Mouse (Mus musculus) granulocyte monocyte progenitor cell, adult 5-6 weeks (primary cell): ENCODE data around the gene Tor4a. TPM values are rescaled to one million over a fixed set of nuclear protein-coding genes. Genes with fewer than 3 reads are reported as not detected.

Experiments
- ATAC-seq: replicated peaks from 2 replicates; pipeline ENCODE4 v1.8.0; 2016; ENCODE audit warnings: mild to moderate bottlenecking, moderate TSS enrichment, inconsistent platforms; ENCODE audit not compliant: poor library complexity, severe bottlenecking
- total RNA-seq, 2 experiments: library from RNA; stranded (forward) in 1 of 2; stranded (reverse) in 1 of 2; fragments of 200-712, 200-1000 nt in 1 of 2; fragments of >200 nt in 1 of 2; fragmentation: Nextera tagmentation in 1 of 2; gene quantifications; 2 replicates each; pipeline ENCODE4 v1.2.3; 2014 to 2017

Gene Tor4a
- total RNA-seq, 2 experiments from 2014 or later: 14.6 to 14.7 TPM

- peak; percentile 29 for ATAC-seq
Measured at GRCm38 (mm10) chr2:25194486-25195171, 2.1 kb downstream of the Tor4a start.

- ATAC-seq: no peak
Measured at GRCm38 (mm10) chr2:25194006-25194405, 2.7 kb downstream of the Tor4a start.

DNA sequence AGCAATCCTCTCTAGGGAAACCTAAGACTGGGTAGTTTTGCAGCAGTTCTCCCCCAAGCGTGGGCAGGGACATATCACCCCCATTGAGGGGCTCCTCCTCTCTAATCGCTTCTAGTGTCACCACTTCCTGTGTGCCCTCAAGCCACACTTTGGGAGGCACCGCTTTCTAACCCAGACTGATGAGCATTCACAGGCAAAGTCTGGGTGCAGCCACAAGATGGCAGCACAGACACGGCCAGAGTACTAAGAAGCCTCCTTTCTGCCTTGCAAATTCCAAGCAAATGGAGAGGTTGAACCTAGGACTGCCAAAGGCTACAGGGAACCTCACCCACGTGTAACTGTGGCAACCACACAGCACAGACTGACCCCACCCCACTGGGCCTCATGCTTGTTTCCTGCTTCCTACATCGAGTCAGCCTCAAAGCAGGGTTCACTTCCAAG is 3.3 kb downstream of the Tor4a start:
- peak; percentile 56 for ATAC-seq

DNA sequence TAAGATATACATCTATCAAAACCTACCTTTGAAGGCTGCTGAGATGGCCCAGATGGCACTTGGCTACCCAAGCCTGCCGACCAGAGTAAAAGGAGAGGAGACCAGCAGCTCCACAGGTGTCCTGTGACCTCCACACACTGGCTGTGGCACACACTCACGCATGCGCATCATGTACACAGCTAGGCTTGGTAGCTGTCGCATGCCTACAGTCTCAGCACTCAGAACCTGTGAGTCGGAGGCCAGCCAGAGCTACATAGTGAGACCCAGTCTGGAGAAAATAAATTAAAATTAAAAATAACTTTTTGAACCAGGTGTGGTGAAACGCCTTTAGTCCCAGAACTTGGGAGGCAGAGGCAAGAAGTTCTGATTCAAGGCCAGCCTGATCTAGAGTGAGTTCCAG is 8.8 kb downstream of the Tor4a start:
- no peak for ATAC-seq

- 0 out of 2 replicates have a peak, but pooled peaks have one; percentile 21 for ATAC-seq
Measured at GRCm38 (mm10) chr2:25186575-25186930, 10.1 kb downstream of the Tor4a start.

- peak; percentile 42 for ATAC-seq
Measured at GRCm38 (mm10) chr2:25185625-25186574, 10.8 kb downstream of the Tor4a start.

DNA sequence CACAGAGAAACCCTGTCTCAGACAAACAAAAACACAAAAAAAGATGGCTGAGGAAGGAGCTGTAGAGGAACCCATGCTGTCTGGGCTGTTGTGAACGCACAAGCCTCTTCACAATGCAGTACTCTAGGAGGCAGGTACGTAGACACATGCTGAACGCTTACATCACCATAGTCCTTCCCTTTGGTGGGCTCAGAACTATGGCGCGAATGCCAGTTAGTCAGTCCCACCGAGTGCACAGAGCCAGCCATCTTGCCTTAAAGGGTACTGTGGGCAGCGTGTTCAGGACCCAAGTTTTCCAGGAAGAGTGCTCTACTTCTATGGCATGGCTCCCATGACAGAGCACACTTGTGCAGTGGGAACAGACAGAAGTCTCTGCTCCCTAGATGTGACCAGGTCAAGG is 12.2 kb downstream of the Tor4a start:
- no peak for ATAC-seq

DNA sequence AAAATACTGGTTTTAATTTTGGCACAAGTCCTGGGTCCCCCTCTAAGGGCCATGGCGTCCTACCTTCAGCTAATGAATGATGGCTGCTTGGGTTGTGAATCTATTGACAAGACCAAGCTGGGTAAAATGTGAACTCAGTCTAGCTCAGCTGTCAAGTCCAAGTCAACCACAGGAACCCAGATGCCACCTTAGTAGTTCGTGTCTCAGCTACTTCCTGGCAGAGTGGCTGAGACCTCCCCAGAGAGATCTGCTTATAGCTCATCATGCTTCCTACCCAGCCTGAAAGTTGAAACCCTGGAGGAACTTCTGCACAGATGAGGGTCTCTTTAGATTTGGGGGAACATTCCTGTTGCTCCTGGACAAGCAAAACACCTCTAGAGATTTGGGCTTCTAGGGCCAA is 13.3 kb downstream of the Tor4a start:
- ATAC-seq: no peak

- ATAC-seq: no peak
Measured at GRCm38 (mm10) chr2:25182664-25183063, 14.0 kb downstream of the Tor4a start.

DNA sequence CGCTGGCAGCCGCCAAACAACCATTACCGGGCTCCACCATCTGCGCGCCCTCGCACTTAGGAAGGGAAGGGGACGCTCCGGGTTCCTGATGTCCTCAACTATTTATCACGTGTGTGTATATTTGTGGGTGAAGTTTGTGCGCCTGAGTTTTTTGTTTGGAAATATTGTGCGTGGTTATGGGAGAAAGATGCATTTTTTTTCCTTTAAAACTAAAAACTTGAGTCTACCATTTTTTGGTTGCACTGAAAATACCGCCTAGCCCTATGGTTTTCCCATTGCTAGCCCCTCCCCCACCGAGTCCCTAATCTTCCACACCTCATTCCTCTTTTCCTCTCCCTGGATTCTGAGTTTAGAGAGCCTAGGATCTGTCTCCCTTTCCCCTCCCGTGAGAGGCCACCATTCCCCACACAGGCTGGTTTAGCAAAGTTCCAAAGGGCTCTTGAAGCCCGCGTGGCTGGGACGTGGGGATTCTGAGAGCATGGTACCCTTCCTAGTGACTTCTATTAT is 14.7 kb downstream of the Tor4a start:
- ATAC-seq: no peak

GRCm38 (mm10) chr2:25180973-25181890 is 15.5 kb downstream of the Tor4a start:
- peak; percentile 19 for ATAC-seq

- ATAC-seq: peak; percentile 87
Measured at GRCm38 (mm10) chr2:25180478-25180903, 16.2 kb downstream of the Tor4a start, which contains the start of gene Nrarp. TSS of gene Nrarp (plus strand) at chr2:25180758.

DNA sequence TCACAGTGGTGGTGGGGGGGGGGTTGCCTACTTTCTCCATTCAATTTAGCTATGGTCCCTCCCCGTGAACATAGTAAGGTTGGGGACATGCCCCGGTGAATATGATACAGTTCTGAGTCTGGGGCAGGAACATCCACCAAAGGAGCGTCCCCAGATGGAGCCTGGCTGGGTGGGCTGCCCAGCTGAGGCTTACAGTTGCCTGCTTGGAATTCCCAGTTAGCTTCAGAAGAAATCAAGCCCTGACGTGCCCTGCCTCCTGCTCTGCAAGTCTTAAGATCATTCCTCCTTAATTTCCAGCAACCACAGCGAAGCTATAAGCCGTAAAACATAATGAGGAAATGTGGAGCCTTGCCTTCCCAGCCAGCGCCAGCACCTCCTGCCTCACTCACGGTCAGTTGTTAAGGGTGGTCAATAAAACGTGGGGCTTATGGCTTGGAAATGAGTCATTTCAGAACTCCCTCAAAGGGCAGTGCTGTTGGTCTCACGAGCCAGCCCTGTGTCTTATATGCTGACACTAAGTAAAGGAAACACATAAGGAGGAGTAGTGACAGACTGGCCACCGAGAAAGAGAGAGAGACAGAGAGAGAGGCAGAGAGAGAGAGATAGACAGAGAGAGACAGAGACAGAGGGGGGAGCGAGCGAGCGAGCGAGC is 17.0 kb downstream of the Tor4a start:
- ATAC-seq: no peak

DNA sequence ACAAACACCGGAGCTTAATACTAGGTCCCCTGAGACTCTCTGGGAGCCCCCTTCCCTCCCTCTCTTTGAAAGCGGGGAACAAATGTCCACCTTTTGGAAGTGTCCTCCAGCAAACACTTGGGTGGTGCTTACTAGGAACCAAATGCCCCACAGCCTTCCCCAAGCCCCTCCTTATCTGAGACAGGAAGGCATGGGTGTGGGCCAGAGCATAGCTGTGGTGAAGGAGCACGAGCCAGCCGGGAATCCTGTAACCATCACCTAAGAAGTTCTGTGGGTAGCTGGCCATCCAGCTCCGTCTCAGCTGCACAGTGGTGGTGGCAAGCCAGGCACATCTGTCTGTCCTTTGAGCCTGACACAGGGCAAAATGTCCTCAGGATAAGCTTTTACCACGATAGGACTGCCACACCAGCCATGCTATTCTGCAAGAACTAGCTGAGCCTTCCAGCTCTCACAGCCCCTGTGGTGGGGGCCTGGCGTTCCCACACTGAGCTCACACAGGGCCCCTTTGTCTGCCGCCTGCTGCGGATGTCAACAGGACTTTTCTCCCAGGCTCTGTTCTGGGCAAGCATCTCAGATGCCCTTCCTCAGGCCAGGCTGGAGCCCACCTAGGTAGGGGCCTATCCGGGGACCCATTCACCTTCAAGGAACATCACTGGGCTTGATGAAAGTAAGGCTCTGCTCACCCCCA is 18.3 kb downstream of the Tor4a start:
- no peak for ATAC-seq

DNA sequence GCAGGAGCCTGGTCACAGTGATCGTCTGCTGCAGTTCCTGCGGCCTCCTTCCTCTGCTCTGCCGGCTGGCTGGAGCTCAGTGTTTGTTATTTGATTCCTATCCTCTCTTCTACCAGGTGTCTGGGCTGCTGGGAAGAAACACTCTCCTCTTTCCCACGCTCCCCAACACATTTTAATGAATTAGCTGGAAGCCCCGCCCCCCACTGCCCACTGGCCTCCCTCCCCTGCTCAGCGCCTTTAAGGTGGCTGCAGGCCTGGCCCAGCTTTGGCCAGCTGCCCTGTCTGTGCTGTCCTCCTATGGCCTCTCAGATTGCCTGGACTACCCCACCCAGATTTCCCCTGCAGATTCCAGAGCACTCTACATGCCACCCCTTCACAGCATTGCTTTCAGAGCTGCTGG is 19.0 kb downstream of the Tor4a start:
- no peak for ATAC-seq

DNA sequence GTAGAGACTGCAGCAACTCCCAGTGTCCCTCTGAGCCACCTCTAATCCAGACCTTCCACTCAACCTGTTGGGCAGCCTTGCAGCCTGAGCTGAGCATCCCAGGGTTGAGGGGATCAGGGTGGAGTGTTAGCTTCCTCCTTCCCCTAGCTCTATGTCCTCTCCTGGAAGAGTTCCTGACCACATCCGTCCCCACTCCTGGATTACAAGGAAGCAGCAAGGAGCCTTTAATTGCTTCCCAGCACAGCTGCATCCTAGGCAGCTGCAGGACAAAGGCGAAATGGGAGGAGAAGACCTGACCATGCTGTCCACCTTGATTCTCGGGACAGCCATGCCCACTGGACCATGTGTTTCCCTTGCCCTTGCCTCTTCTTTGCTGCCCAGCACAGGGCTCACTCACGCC is 19.6 kb downstream of the Tor4a start:
- ATAC-seq: no peak

- ATAC-seq: no peak
Measured at GRCm38 (mm10) chr2:25176573-25176972, 20.1 kb downstream of the Tor4a start.

DNA sequence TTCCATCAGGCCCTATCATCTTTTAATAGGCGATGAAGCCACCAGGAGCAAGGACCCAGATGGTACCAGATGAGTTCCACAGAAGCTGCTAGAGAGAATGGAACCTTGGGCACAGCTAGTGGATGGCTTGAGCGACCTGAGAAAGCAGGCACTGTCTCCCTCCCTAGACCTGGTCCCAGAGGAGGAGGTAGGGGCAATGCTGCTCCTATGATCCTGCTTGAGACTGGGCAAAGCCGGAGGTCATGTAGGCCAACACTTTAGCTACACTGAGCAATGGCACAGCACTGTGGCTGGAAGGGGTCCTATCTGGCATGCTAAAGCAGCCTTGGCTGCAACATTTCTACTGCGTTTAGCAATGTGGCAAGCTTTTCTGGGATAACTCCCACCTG is 21.0 kb downstream of the Tor4a start:
- ATAC-seq: no peak
